14 mouse cellular contexts compared by ENCODE assay signal in genomic region chr11:119947897-119948296, GRCm38 (mm10). TPM values are rescaled to one million over a fixed set of nuclear protein-coding genes. Genes with fewer than 3 reads are reported as not detected.
DNase-seq lines count a peak whose midpoint lies in the region; ATAC-seq and TF ChIP-seq lines count a peak whose summit lies in the region.
"Had no signal": no experiment of that assay in that cellular context is flagged by ENCODE, and none has a peak within 500 bp of the region (broad histone marks: within the 10 kb centered on the region; RNA-seq: fewer than 3 reads in every experiment).

No protein-coding gene starts in this region.

- peaks cover 44% of the 10 kb centered on the region for H3K4me1 ChIP-seq in heart, postnatal 0 days (ENCODE audit: control insufficient read depth, insufficient read depth)
- H3K4me1 ChIP-seq in lung, postnatal 0 days (ENCODE audit: insufficient read depth, low read depth, low read length) = peaks cover 22% of the 10 kb centered on the region
- peaks cover 16% of the 10 kb centered on the region for H3K4me1 ChIP-seq in intestine, postnatal 0 days (replicated peaks; ENCODE audit: control insufficient read depth, insufficient read depth, low read length)

- DNase-seq in heart, postnatal 0 days (ENCODE audit: low spot score) = no peak
- no peak for DNase-seq in heart, adult 11 months
- DNase-seq in lung, postnatal 0 days (ENCODE audit: low spot score) = no peak
- DNase-seq in lung, postnatal 10 days = no peak
- no peak for DNase-seq in layer of hippocampus, postnatal 36 days
- DNase-seq in thymus, postnatal 14 days = no peak
- DNase-seq: gastrocnemius, postnatal 36 days; left cerebral cortex, postnatal 4 days had no signal

- H3K36me3 ChIP-seq in heart, postnatal 0 days (replicated peaks; ENCODE audit: control insufficient read depth, insufficient read depth, low read length) = no peaks in the 10 kb centered on the region
- no peaks in the 10 kb centered on the region for H3K36me3 ChIP-seq in lung, postnatal 0 days (ENCODE audit: insufficient read depth, low read length)
- no peaks in the 10 kb centered on the region for H3K36me3 ChIP-seq in intestine, postnatal 0 days (ENCODE audit: control insufficient read depth, insufficient read depth)

- 57% methylated on average over 2 of the region's 2 CpGs for WGBS in heart, postnatal 0 days
- WGBS in lung, postnatal 0 days = 50% methylated on average over 2 of the region's 2 CpGs
- 46% methylated on average over 2 of the region's 2 CpGs for WGBS in intestine, postnatal 0 days

- H3K27me3 ChIP-seq in heart, postnatal 0 days (ENCODE audit: control insufficient read depth, insufficient read depth, low read length) = no peaks in the 10 kb centered on the region
- no peaks in the 10 kb centered on the region for H3K27me3 ChIP-seq in lung, postnatal 0 days (replicated peaks; ENCODE audit: insufficient read depth, low read length)
- no peaks in the 10 kb centered on the region for H3K27me3 ChIP-seq in intestine, postnatal 0 days (replicated peaks; ENCODE audit: control insufficient read depth, insufficient read depth, low read length)

- no peak for TF ChIP-seq EP300 in heart, postnatal 0 days (IDR thresholded peaks at IDR 0.05; ENCODE audit: low read depth)
- TF ChIP-seq EP300 in lung, postnatal 0 days (IDR thresholded peaks at IDR 0.05) = no peak

- no peaks in the 10 kb centered on the region for H3K9me3 ChIP-seq in heart, postnatal 0 days (replicated peaks; ENCODE audit: control insufficient read depth, low read length)
- H3K9me3 ChIP-seq in lung, postnatal 0 days (ENCODE audit: low read length) = no peaks in the 10 kb centered on the region
- no peaks in the 10 kb centered on the region for H3K9me3 ChIP-seq in intestine, postnatal 0 days (ENCODE audit: control insufficient read depth)

- ATAC-seq in heart, postnatal 0 days (ENCODE audit: insufficient read depth, low read depth) = no peak
- no peak for ATAC-seq in lung, postnatal 0 days
- no peak for ATAC-seq in intestine, postnatal 0 days
- ATAC-seq: CD4-positive, CD25-positive, alpha-beta regulatory T cell, adult 4 months; inflammation-experienced regulatory T-cells, adult 6 months; midbrain, embryonic 16.5 days had no signal

- H3K9ac ChIP-seq in heart, postnatal 0 days (replicated peaks; ENCODE audit: low read depth, low read length) = no peak overlapping the region
- H3K9ac ChIP-seq in lung, postnatal 0 days (replicated peaks; ENCODE audit: low read depth) = no peak overlapping the region
- no peak overlapping the region for H3K9ac ChIP-seq in intestine, postnatal 0 days (ENCODE audit: low read depth, low read length)

- H3K27ac ChIP-seq in heart, postnatal 0 days (ENCODE audit: low read depth) = peak overlapping the region; percentile 49; the same call in 1 of the 2 replicates
- no peak overlapping the region for H3K27ac ChIP-seq in lung, postnatal 0 days (ENCODE audit: low read length)
- no peak overlapping the region for H3K27ac ChIP-seq in intestine, postnatal 0 days (ENCODE audit: low read depth, low read length)
- H3K27ac ChIP-seq: macrophage had no signal

- TF ChIP-seq CTCF in heart, postnatal 0 days (IDR thresholded peaks at IDR 0.05; ENCODE audit: low read depth) = peak; percentile 52
- TF ChIP-seq CTCF in lung, postnatal 0 days (IDR thresholded peaks at IDR 0.05) = peak; percentile 52
- peak; percentile 63 for TF ChIP-seq CTCF in intestine, postnatal 0 days (IDR thresholded peaks at IDR 0.05; ENCODE audit: low read depth)

- no peak overlapping the region for H3K4me3 ChIP-seq in heart, postnatal 0 days (ENCODE audit: low read depth, low read length)
- no peak overlapping the region for H3K4me3 ChIP-seq in lung, postnatal 0 days (ENCODE audit: low read depth, low read length)
- no peak overlapping the region for H3K4me3 ChIP-seq in intestine, postnatal 0 days (ENCODE audit: low read depth, low read length)
- H3K4me3 ChIP-seq: erythroblast, embryonic 14.5 days had no signal

- no peak overlapping the region for H3K4me2 ChIP-seq in heart, postnatal 0 days (ENCODE audit: low read depth, low read length)
- no peak overlapping the region for H3K4me2 ChIP-seq in lung, postnatal 0 days (replicated peaks; ENCODE audit: low read depth, low read length)
- H3K4me2 ChIP-seq in intestine, postnatal 0 days (replicated peaks; ENCODE audit: low read depth) = no peak overlapping the region

RNA-seq across cellular contexts. Expression of gene Baiap2, which starts 5.3 kb away (rescaled TPM):
- 16.1 and 22.0 TPM in 2 replicates for total RNA-seq in heart, postnatal 0 days (2014; rRNA removed; ENCODE audit: low replicate concordance)
- polyA plus RNA-seq in heart, postnatal 0 days (2015; fragmentation: Nextera tagmentation; extraction: Ambion mirVana) = 7.8 and 8.2 TPM in 2 replicates
- polyA plus RNA-seq in lung, postnatal 0 days (2015; fragmentation: Nextera tagmentation; extraction: Ambion mirVana) = 42.9 and 52.6 TPM in 2 replicates
- 4.2 and 4.3 TPM in 2 replicates for polyA plus RNA-seq in intestine, postnatal 0 days (2015; fragmentation: Nextera tagmentation; extraction: Ambion mirVana)
- total RNA-seq in layer of hippocampus, postnatal 36 days (2021) = 100 to 1,000 TPM; 246 to 257 TPM

RNA-seq across cellular contexts. Expression of gene Chmp6, which starts 34.7 kb away (rescaled TPM):
- total RNA-seq in heart, postnatal 0 days (2014; rRNA removed; ENCODE audit: low replicate concordance) = 57.7 and 66.6 TPM in 2 replicates
- 60.1 and 65.2 TPM in 2 replicates for polyA plus RNA-seq in heart, postnatal 0 days (2015; fragmentation: Nextera tagmentation; extraction: Ambion mirVana)
- polyA plus RNA-seq in lung, postnatal 0 days (2015; fragmentation: Nextera tagmentation; extraction: Ambion mirVana) = 83.6 and 89.9 TPM in 2 replicates
- polyA plus RNA-seq in intestine, postnatal 0 days (2015; fragmentation: Nextera tagmentation; extraction: Ambion mirVana) = 121 and 123 TPM in 2 replicates
- total RNA-seq in layer of hippocampus, postnatal 36 days (2021) = 10 to 100 TPM; 33.3 to 38.4 TPM
